Mouse (Mus musculus) layer of hippocampus, adult 9-10 months (tissue): ENCODE measurements around the gene Olfr357.

Source experiments
- DNase-seq: peaks from one replicate; pipeline ENCODE4 v3.0.0; 2022; ENCODE audit warnings: low spot score

Gene Olfr357

GRCm38 (mm10) chr2:36993527-36993926, at the start of gene Olfr357:
TSS of gene Olfr357 (plus strand) at chr2:36993827.
- no peak for DNase-seq

DNA sequence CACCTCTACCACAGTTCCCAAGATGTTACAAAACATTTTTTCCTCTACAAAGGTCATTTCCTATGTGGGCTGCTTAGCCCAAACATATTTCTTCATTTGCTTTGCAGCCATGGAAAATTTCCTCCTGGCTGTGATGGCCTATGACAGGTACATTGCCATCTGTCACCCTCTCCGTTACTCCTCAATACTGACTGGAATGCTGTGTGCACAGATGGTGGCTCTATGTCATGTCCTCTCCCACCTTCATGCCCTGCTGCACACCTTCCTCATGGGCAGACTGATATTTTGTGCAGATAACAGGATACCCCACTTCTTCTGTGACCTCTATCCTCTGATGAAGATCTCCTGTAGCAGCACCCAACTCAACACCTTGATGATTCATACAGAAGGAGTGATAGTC, 3.4 kb downstream of the Olfr357 start:
- no peak for DNase-seq

GRCm38 (mm10) chr2:37009235-37009634, 15.6 kb downstream of the Olfr357 start, which contains the start of gene Olfr358:
TSS of gene Olfr358 (minus strand) at chr2:37009335.
- DNase-seq: no peak
